Mouse (Mus musculus) liver, embryonic 15.5 days (tissue): Measurements from ENCODE around the gene Snrpb2. TPM values are rescaled to one million over a fixed set of nuclear protein-coding genes. Genes with fewer than 3 reads are reported as not detected.

ENCODE experiments used
- ATAC-seq: fragments of 200-750 bp; cut with Nextera tagmentation; 2 replicates; pipeline ENCODE4 v1.8.0; 2017; ENCODE audit warnings: moderate number of reproducible peaks, mild to moderate bottlenecking, moderate library complexity; ENCODE audit not compliant: insufficient read depth
- H3K27ac ChIP-seq: fragments of 300-500 bp; sonication (generic); replicated peaks from 2 replicates; pipeline ENCODE4 v1.5.1; 2015; ENCODE audit warnings: mild to moderate bottlenecking, inconsistent platforms
- H3K27me3 ChIP-seq: fragments of 300-500 bp; sonication (generic); 2 replicates; pipeline ENCODE4 v1.6.1; 2015; ENCODE audit warnings: mild to moderate bottlenecking, inconsistent platforms
- H3K36me3 ChIP-seq: fragments of 300-500 bp; sonication (generic); replicated peaks from 2 replicates; pipeline ENCODE4 v1.6.1; 2015; ENCODE audit warnings: moderate library complexity, mild to moderate bottlenecking, inconsistent platforms
- H3K4me1 ChIP-seq: fragments of 300-500 bp; sonication (generic); replicated peaks from 2 replicates; pipeline ENCODE4 v1.6.1; 2015; ENCODE audit warnings: inconsistent platforms
- H3K4me2 ChIP-seq: fragments of 300-500 bp; sonication (generic); 2 replicates; pipeline ENCODE4 v1.6.1; 2015; ENCODE audit warnings: moderate library complexity, mild to moderate bottlenecking, inconsistent platforms
- H3K4me3 ChIP-seq: fragments of 300-500 bp; sonication (generic); replicated peaks from 2 replicates; pipeline ENCODE4 v1.5.1; 2015; ENCODE audit warnings: mild to moderate bottlenecking, inconsistent platforms
- H3K9ac ChIP-seq: fragments of 300-500 bp; sonication (generic); 2 replicates; pipeline ENCODE4 v1.6.1; 2015; ENCODE audit warnings: moderate library complexity, mild to moderate bottlenecking, inconsistent platforms
- H3K9me3 ChIP-seq: fragments of 300-500 bp; sonication (generic); replicated peaks from 2 replicates; pipeline ENCODE4 v1.6.1; 2016; ENCODE audit warnings: inconsistent platforms
- WGBS: fragments of 180-500 bp; shearing (Covaris S2); methylation state at CpG from one replicate; pipeline ENCODE4 v1.1.7; 2015; ENCODE audit warnings: mixed read lengths; ENCODE audit not compliant: insufficient replicate concordance; 5-methylcytosine and 5-hydroxymethylcytosine counted together
- polyA plus RNA-seq: library from polyadenylated mRNA; unstranded; fragments of >200 nt; fragmentation: Nextera tagmentation; extraction: Ambion mirVana; gene quantifications from 2 replicates; pipeline ENCODE4 v1.2.1, GENCODE M21; 2015

Gene Snrpb2
- polyA plus RNA-seq, 1 experiment from 2014 or later = 23.2 TPM

- Histone ChIP-seq H3K27me3 (no peaks in the 10 kb centered on the region), H3K4me3 (no peak overlapping the region), H3K36me3 (no peaks in the 10 kb centered on the region), H3K27ac (no peak overlapping the region), H3K9me3 (no peaks in the 10 kb centered on the region), H3K4me2 (no peak overlapping the region), H3K4me1 (no peaks in the 10 kb centered on the region), H3K9ac (no peak overlapping the region)
- ATAC-seq = no peak
- WGBS = 55% methylated on average over 1 of the region's 1 CpGs
Observed at GRCm38 (mm10) chr2:143097170-143097569, 34.3 kb downstream of the Snrpb2 start.

- Histone ChIP-seq H3K4me1 (no peaks in the 10 kb centered on the region), H3K27ac (no peak overlapping the region), H3K36me3 (no peaks in the 10 kb centered on the region), H3K9me3 (no peaks in the 10 kb centered on the region), H3K9ac (no peak overlapping the region), H3K4me2 (no peak overlapping the region), H3K27me3 (no peaks in the 10 kb centered on the region), H3K4me3 (no peak overlapping the region)
- no peak for ATAC-seq
- 75% methylated on average over 1 of the region's 1 CpGs for WGBS
Observed at GRCm38 (mm10) chr2:143113859-143114258, 51.0 kb downstream of the Snrpb2 start.

- no peak overlapping the region for H3K4me3 ChIP-seq
- no peak for ATAC-seq
- WGBS = 62% methylated on average over 4 of the region's 4 CpGs
- no peak overlapping the region for H3K4me2 ChIP-seq
- no peaks in the 10 kb centered on the region for H3K4me1 ChIP-seq
- H3K9ac ChIP-seq = no peak overlapping the region
- no peaks in the 10 kb centered on the region for H3K9me3 ChIP-seq
- no peaks in the 10 kb centered on the region for H3K36me3 ChIP-seq
- H3K27ac ChIP-seq = no peak overlapping the region
- H3K27me3 ChIP-seq = no peaks in the 10 kb centered on the region
Observed at GRCm38 (mm10) chr2:143114716-143115115, 51.9 kb downstream of the Snrpb2 start.

- Histone ChIP-seq H3K36me3 (no peaks in the 10 kb centered on the region), H3K27me3 (no peaks in the 10 kb centered on the region), H3K9me3 (no peaks in the 10 kb centered on the region), H3K4me3 (no peak overlapping the region), H3K9ac (no peak overlapping the region), H3K4me2 (no peak overlapping the region), H3K4me1 (no peaks in the 10 kb centered on the region), H3K27ac (no peak overlapping the region)
- 49% methylated on average over 3 of the region's 3 CpGs for WGBS
- no peak for ATAC-seq
Observed at GRCm38 (mm10) chr2:143117453-143117852, 54.6 kb downstream of the Snrpb2 start.

- WGBS = 61% methylated on average over 7 of the region's 7 CpGs
Observed at GRCm38 (mm10) chr2:143118221-143118620, 55.4 kb downstream of the Snrpb2 start.

More at GRCm38 (mm10) chr2:143118221-143118620, 55.4 kb downstream of the Snrpb2 start:
- no peaks in the 10 kb centered on the region for H3K4me1 ChIP-seq
- no peaks in the 10 kb centered on the region for H3K36me3 ChIP-seq
- no peak overlapping the region for H3K4me2 ChIP-seq
- no peaks in the 10 kb centered on the region for H3K9me3 ChIP-seq
- no peaks in the 10 kb centered on the region for H3K27me3 ChIP-seq
- H3K9ac ChIP-seq = no peak overlapping the region
- no peak for ATAC-seq
- H3K4me3 ChIP-seq = no peak overlapping the region
- H3K27ac ChIP-seq = no peak overlapping the region

Other genes with a start within 250 kb of the Snrpb2 start
- 3.5 and 4.2 TPM in 2 replicates for gene Kif16b, start 161.5 kb upstream of the Snrpb2 start, polyA plus RNA-seq
- not detected in 2 replicates for gene Otor, start 15.4 kb downstream of the Snrpb2 start, polyA plus RNA-seq